Mouse (Mus musculus) kidney, adult 9 months (tissue): ENCODE measurements at regions not wholly inside any gene's neighbourhood (a gene's known extent, or its start where the extent isn't known, plus 50 kb on each side); places are given as distances from the start of the nearest gene placed in this dataset.

Source experiments
- DNase-seq: peaks from one replicate; pipeline ENCODE4 v3.0.0; 2022

GRCm38 (mm10) chr8:92732229-92732628 lies 58.1 kb downstream of the Irx6 start:
- no peak for DNase-seq

GRCm38 (mm10) chr8:92735646-92736045 lies 61.6 kb downstream of the Irx6 start:
- no peak for DNase-seq

DNA sequence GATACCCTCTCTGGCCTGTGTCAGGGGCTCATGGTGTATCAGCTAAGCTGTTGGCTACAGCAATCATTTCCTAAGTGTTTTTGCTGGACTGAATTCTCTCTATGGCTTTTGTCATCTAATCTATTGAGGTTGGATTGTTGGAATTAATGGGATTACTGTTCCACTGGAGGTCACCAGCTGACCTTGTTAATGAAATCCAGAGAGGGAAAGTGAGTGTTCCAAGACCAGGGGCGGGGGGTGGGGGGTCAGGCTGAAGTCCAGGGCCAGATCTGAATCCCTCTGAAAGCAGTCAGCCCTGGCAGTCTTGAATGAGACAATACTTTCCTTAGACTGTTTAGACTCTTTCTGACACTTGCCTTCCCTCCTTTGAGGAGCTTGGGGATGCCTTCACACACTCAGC lies 64.0 kb downstream of the Irx6 start:
- no peak for DNase-seq

DNA sequence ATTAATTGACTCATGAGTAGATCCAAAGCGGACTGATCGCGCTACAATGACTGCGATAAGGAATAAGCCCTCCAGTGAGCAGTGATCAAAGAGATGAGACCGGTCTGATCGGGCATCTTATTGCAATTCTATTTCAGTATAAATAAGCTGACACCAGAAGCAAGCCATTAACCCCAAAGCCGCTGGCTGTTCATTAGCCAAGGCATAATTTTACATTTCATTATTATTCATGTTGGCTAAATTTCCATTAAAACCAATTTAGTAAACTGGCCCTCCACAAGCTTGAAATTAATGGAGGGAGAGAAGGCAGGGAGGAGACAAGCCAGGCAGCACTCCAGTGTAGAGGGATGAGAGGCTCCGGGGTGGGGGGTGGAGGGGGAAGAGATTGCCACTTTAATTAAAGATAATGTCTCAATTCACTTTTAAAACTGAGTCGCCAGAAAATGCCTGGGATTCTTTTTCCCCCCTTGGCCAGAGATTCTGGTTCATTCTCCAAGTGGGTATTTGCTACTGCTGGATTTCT lies 66.3 kb downstream of the Irx6 start:
- DNase-seq = no peak

DNA sequence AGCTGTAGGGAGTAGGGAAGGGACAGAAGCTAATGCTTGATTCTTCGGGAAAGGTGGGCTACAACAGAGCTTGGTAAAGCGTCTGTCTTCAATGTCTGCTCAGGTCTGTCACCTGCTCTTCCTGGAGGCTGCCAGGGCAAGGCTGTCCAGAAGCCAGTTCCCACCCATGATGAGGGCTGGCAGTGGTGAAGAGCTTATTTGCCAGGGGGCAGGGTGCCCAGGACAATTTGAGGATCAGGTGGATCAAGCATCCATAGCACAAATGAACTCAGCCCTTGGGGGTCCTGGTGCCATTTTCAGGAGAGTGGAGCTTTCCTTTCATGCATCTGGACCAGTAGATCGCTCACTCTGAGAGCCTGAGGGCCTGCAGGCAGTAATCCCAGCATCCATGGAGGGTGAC lies 67.7 kb downstream of the Irx6 start:
- no peak for DNase-seq

- no peak for DNase-seq
Measured at GRCm38 (mm10) chr8:92743108-92743507, 69.0 kb downstream of the Irx6 start.

DNA sequence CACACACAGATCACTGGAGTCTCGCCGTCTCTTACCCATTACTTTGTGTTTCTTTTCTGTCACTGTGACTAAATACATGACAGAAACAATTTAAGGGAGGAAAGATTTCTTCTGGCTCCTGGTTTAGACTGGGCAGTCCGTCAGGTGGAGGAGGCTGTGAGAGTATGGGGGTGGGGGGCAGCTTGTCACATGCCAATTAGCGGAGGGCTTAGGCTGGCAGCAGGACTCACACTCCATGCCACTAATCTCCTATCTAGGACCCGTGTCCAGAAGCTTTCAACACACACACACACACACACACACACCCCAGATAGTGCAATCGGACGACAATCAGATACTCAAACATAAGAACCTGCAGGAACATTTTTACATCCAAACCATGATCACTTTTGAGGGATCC lies 73.0 kb downstream of the Irx6 start:
- no peak for DNase-seq

DNA sequence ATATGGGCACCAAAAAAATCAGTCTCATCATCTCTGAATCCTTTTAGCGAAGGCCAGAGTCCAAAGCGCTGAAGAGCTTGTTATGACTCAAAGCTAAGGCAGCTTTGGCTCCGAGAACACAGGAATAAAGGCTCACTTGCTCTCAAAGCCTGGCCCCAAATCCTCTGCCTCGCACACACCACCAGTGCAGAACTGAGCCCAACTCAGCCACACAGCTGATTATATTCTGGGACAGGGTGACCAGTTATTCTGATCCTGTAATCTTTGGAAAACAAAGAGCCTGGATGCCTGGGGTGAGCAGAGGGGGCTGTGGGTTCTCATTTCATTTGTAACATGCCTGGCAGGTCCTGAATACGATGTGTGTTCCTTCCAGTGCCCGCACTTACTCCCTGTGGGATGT lies 73.9 kb downstream of the Irx6 start:
- no peak for DNase-seq

DNA sequence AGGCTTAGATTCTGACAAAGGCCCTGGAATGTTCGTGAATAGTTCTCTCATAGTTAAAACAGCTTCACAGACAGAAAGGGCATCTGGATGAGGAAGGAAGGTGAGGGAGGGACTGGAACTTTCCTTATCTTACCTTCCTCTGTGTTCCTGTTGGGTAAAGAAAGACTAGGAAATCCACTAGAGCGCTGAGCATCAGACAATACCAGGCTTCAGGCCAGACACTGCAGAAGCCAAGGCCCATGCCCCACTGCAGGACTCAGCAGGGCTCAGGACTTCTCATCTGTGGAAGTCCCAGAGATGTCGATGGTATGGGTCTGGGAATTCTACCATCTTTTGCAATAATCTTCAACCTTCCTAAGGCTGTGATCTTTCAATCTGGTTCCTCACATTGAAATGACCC lies 67.2 kb upstream of the Mmp2 start:
- no peak for DNase-seq

DNA sequence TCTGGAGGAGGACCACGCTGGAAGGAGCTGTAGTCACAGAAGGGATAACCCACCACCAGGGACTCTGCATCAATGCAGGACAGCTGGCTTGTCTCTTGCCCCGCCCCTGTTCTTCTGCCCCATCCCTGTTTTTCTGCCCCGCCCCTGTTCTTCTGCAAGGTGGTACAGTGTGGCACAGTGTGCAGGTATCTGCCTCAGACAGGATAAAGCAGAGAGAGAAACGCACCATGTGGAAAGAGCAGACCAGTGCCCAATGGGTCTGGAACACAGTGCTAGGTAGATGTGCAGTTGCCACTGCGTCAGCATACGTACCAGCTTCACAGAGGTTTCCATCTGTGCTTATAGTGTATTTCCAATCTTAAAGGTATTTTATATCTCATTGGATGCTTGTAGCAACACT lies 66.2 kb upstream of the Mmp2 start:
- DNase-seq = no peak

DNA sequence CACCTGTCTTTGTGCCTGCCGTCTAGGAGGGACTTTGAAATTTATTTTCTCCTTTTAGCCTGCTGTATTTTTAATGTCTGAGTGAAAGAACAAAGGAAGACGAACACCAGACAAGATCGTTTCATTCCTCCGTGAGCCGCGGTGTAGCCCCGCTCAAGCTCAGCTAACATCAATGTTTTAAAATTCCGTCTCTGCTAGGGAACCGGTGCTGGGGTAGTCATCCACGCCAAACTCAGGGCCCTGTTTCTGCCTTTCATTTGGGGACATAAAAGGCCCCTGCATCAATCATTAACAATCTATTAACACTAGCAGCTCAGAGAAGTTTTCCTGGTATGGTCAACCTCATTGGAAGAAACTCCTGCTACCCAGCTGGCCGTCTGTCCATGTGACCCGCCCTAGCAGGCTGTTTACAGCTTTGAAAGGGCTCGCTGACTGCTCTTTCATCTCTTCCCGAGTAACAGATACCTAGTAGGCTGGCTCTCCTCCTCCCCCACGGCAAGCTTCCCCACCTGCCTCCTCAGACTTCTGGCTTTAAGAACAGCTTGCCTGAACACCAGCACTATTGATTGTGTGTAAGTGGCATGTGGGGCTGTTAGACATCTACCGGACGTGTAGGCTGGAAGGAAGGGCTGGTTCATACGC lies 65.0 kb upstream of the Mmp2 start:
- peak; percentile 8 for DNase-seq

GRCm38 (mm10) chr8:92771856-92772650 lies 55.0 kb upstream of the Mmp2 start:
- DNase-seq = no peak

DNA sequence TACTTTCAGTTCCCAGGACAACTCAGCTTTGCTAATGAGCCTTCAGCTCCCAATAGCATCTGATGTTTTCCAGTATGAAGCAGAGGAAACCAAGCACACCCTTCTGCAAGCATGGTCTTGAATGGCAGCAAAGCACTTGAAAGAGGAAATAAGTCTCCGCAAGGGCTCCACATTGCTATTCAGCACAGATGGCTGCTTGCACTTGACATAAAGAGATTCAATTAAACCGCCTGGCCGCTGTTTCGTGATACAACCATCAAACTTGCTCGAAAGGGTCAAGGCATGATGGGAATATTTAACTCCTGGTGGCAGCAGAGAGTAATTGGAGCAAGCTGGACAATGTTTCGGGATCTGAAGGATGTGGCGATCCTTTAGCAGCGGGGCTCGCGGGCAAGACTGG lies 54.3 kb upstream of the Mmp2 start:
- DNase-seq = no peak

DNA sequence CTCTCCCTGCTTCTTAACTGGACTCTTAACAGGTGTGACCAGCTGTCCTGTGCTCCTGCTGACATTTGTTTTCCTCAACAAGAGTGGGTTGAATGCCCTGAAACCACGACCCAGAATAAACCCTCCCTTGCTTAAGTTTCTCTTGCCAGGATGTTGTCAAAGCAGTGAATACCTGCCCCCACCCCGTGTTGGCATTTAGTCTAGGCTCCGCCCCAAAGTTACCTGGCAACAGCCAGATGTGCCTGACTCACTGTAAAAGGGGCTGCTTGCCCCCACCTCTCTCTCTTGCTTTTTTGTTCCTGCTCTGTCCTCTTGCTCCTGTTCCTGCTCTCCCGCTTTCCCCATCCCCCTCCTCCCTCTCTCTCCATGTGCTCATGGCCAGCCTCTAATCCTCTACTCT lies 51.9 kb upstream of the Mmp2 start:
- DNase-seq = no peak

DNA sequence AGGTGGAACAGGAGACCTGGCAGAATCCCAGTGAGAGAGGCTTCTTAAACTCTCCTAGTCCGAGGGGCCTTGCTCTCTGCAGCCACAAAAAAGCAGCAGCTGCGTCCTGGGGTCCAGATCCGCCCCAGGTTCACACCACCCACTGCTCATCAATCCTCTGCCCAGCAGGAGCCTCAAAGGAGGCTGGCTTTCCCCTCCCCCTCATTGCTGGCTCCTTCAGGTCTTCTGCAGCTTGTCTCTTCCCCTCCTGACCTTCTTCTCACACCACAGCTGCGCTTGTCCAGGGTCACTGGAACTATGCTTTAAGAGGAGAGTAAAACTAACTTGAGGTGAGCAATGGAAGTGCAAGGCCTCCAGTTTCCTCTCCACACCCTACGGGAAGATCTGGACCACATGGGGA lies 50.0 kb upstream of the Mmp2 start:
- DNase-seq = no peak
